Mouse (Mus musculus) ES-Bruce4 (cell line): ENCODE data around the gene Mettl16. TPM values are rescaled to one million over a fixed set of nuclear protein-coding genes. Genes with fewer than 3 reads are reported as not detected.

Experiments used
- H3K27ac ChIP-seq: 2 replicates; pipeline ENCODE4 v1.5.1; 2012; ENCODE audit warnings: low read length, inconsistent platforms; ENCODE audit not compliant: insufficient read depth
- H3K27me3 ChIP-seq: 2 replicates; pipeline ENCODE4 v1.6.1; 2012; ENCODE audit warnings: mild to moderate bottlenecking, low read length, inconsistent platforms; ENCODE audit not compliant: control insufficient read depth, poor library complexity, insufficient read depth, severe bottlenecking
- H3K36me3 ChIP-seq: 2 replicates; pipeline ENCODE4 v1.6.1; 2012; ENCODE audit warnings: inconsistent platforms, mild to moderate bottlenecking, low read length, moderate library complexity; ENCODE audit not compliant: control insufficient read depth, poor library complexity, insufficient read depth, severe bottlenecking
- H3K4me1 ChIP-seq: one replicate; pipeline ENCODE4 v1.8.1; 2011; ENCODE audit warnings: low read length; ENCODE audit not compliant: control insufficient read depth, insufficient read depth
- H3K4me3 ChIP-seq: 2 replicates; pipeline ENCODE4 v1.5.1; 2011; ENCODE audit warnings: low read depth, mild to moderate bottlenecking, low read length
- H3K9ac ChIP-seq: 2 replicates; pipeline ENCODE4 v1.6.1; 2012; ENCODE audit warnings: low read depth, mild to moderate bottlenecking, inconsistent platforms; ENCODE audit not compliant: poor library complexity, severe bottlenecking
- H3K9me3 ChIP-seq: replicated peaks from 2 replicates; pipeline ENCODE4 v1.6.1; 2012; ENCODE audit warnings: mild to moderate bottlenecking, low read length, inconsistent platforms; ENCODE audit not compliant: control insufficient read depth, poor library complexity, insufficient read depth, severe bottlenecking
- CTCF ChIP-seq: IDR thresholded peaks from one replicate; pipeline ENCODE4 v1.8.1; 2011; ENCODE audit warnings: low read depth, low read length
- EP300 ChIP-seq: IDR thresholded peaks from 2 replicates; pipeline ENCODE4 v1.6.1; 2011; ENCODE audit warnings: low read depth, low read length; ENCODE audit not compliant: insufficient read depth
- POLR2A ChIP-seq: IDR thresholded peaks from one replicate; pipeline ENCODE4 v1.8.1; 2011; ENCODE audit warnings: low read length; ENCODE audit not compliant: insufficient read depth
- polyA plus RNA-seq: library from polyadenylated mRNA; stranded (reverse); fragments of >200 nt; gene quantifications from 2 replicates; pipeline ENCODE4 v1.2.4, GENCODE M21; 2011; ENCODE audit warnings: low read depth; ENCODE audit not compliant: missing spikeins, insufficient read depth, insufficient read length

Mettl16 gene
- polyA plus RNA-seq, 1 experiment, result 66.2 TPM

DNA sequence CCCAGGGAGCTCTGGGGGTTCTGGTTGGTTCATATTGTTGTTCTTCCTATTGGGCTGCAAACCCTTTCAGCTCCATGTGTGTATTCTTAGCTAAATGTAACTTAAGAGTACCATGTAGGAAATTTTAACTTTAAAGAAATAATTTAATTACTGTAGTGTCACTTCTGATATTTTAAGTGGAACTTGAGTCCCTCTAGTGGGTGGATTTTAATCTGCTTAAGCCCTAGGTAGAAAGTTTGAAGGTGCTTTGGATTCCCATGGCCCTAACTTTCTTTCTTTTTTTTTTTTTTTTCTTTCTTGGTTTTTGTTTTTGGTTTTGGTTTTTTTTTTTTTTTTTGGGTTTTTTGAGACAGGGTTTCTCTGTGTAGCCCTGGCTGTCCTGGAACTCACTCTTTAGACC is 45.2 kb downstream of the Mettl16 start:
- no peak for TF ChIP-seq EP300
- no peak for TF ChIP-seq POLR2A
- TF ChIP-seq CTCF, result no peak
- peaks cover 48% of the 10 kb centered on the region for H3K36me3 ChIP-seq

DNA sequence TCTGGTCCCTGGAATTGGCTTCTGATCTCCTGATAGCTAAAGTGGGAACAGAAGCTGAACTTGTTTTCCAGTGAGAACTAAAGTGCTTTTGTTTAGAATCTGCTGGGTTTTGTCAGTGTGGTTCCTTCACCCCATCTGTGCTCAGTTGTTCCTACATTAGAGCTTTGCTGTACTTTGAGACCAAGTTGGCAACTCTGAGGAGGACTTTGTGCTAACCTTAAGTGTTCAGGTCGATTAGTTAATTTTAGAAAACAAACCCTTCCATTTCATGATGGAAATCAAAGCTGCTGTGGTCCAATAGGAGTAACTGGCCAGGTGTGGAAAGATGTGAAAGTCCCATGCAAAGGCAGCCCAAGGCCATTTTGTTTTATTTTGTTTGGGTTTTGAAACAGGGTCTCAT is 50.3 kb downstream of the Mettl16 start:
- no peak for TF ChIP-seq POLR2A
- no peak for TF ChIP-seq EP300
- TF ChIP-seq CTCF, result no peak
- Histone ChIP-seq H3K9me3 (no peaks in the 10 kb centered on the region), H3K27ac (no peak overlapping the region), H3K27me3 (no peaks in the 10 kb centered on the region), H3K36me3 (peaks cover 35% of the 10 kb centered on the region), H3K4me3 (no peak overlapping the region), H3K9ac (no peak overlapping the region), H3K4me1 (peaks cover under 1% of the 10 kb centered on the region)

More for the DNA sequence above, 45.2 kb downstream of the Mettl16 start:
- Histone ChIP-seq H3K4me1 (no peaks in the 10 kb centered on the region), H3K9me3 (no peaks in the 10 kb centered on the region), H3K9ac (no peak overlapping the region), H3K4me3 (no peak overlapping the region), H3K27me3 (no peaks in the 10 kb centered on the region), H3K27ac (no peak overlapping the region)

DNA sequence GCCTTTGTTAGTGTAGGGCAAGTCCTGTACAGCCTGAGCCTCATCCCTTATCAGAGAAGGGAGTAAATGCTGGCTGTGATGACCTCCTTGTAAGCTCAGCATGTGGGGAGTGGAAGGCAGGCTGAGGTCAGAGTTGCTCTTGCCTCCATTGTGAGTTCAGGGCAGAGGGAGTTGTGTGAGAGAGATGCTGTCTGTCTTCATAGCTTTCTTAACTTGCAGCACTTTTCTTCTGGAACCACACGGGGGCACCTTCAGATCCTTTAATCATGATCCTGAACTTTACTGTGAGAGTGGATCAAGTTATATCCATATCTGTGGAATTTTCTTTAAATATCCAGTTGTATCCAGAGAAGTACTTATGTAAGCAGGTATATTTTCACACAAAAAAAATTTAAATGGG is 50.8 kb downstream of the Mettl16 start:
- H3K9me3 ChIP-seq, result no peaks in the 10 kb centered on the region
- no peak overlapping the region for H3K4me3 ChIP-seq
- H3K4me1 ChIP-seq, result peaks cover 2% of the 10 kb centered on the region
- no peak overlapping the region for H3K9ac ChIP-seq
- no peaks in the 10 kb centered on the region for H3K27me3 ChIP-seq
- H3K27ac ChIP-seq, result no peak overlapping the region
- peaks cover 30% of the 10 kb centered on the region for H3K36me3 ChIP-seq
- no peak for TF ChIP-seq POLR2A
- no peak for TF ChIP-seq CTCF
- no peak for TF ChIP-seq EP300

DNA sequence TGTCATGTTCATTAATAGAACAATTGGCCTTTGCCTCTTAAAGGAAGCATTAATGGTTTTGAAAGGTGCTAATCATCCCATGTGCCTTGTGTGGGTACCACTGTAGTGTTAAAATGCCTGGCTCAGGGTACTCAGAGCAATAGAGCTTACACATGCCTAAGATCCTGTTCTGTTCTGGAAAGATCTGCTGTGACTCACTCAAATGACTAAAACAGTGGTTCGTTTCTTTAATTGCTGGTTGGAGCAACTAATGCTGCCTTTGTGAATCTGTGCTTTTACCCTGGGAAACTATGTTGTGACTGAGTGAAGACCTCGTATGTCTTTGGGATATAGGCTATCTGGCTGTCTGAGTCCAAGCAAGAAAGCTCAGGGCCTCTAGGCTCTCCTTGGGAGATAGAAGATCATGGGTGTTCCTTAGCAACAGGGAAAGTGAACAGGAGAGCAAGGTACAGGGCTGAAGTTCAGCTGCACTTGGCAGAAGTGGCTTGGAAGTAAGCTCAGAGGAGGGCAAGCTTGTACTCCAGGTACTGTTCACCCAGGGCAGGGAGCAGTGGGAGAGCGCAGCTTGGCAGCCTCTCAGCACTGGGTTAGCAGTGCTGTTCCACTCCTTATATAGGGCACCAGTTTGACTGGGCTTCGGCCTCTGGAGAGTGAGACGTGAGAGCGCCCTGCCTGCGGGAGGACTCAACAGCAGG is 52.3 kb downstream of the Mettl16 start:
- peaks cover 4% of the 10 kb centered on the region for H3K4me1 ChIP-seq
- TF ChIP-seq POLR2A (no peak), CTCF (no peak), EP300 (no peak)
- no peaks in the 10 kb centered on the region for H3K9me3 ChIP-seq
- H3K36me3 ChIP-seq, result peaks cover 16% of the 10 kb centered on the region
- H3K4me3 ChIP-seq, result no peak overlapping the region
- H3K27ac ChIP-seq, result no peak overlapping the region
- H3K9ac ChIP-seq, result no peak overlapping the region
- H3K27me3 ChIP-seq, result no peaks in the 10 kb centered on the region

DNA sequence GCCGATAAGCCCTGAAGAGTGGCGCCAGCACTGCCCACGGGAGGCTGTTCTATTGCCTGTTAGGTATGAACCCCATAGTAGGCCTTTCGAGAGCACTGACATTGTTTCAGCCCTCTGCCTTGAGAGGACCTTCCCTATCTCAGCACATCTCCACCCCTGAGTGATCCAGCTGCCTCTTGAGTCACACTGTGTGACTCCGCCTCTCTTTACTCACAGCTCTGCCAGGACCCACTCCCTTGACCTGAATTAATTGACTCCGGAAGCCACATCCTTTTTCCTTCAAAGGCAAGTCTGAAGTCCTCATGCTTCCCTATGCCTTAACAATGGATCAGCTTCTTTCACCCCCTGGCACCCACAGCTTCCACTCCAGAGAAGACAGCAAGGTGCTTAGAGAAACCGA is 55.5 kb downstream of the Mettl16 start:
- Histone ChIP-seq H3K4me3 (no peak overlapping the region), H3K27me3 (no peaks in the 10 kb centered on the region), H3K9me3 (no peaks in the 10 kb centered on the region), H3K4me1 (peaks cover 4% of the 10 kb centered on the region), H3K9ac (no peak overlapping the region), H3K27ac (peak overlapping the region; percentile 13), H3K36me3 (peaks cover 5% of the 10 kb centered on the region)
- no peak for TF ChIP-seq CTCF
- no peak for TF ChIP-seq POLR2A
- no peak for TF ChIP-seq EP300

DNA sequence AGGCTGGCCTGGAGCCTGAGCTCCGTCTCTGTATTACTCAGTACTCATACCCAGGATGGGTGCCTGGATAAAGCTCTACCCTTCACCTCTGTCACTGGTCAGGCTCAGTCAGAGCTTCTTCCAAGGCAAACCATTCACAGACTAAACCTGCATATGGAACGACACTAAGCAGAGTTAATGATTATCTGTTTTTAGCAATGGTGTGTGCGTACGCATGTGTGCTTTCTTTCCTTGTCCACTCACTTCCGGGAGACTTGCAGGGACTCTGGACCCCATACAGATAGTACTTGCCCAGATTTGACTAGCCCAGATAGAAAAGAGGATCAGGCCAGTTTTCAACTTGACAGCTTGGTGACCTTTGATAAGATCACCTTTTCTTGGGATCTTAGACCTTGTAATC is 56.1 kb downstream of the Mettl16 start:
- no peak for TF ChIP-seq CTCF
- TF ChIP-seq POLR2A, result no peak
- no peak for TF ChIP-seq EP300

More for the DNA sequence above, 56.1 kb downstream of the Mettl16 start:
- Histone ChIP-seq H3K27ac (no peak overlapping the region), H3K9ac (no peak overlapping the region), H3K27me3 (no peaks in the 10 kb centered on the region), H3K9me3 (no peaks in the 10 kb centered on the region), H3K36me3 (peaks cover 5% of the 10 kb centered on the region), H3K4me1 (peaks cover 4% of the 10 kb centered on the region), H3K4me3 (no peak overlapping the region)
